Mouse (Mus musculus) skeletal muscle tissue, postnatal 0 days (tissue): ENCODE results near the gene Slc27a5. TPM values are rescaled to one million over a fixed set of nuclear protein-coding genes. Genes with fewer than 3 reads are reported as not detected.

Experiments used
- polyA plus RNA-seq: library from polyadenylated mRNA; unstranded; fragments of >200 nt; fragmentation: Nextera tagmentation; extraction: Ambion mirVana; gene quantifications from 2 replicates; pipeline ENCODE4 v1.2.1, GENCODE M21; 2015

The Slc27a5 gene
- 0.28 TPM in 1 of 2 replicates, not detected in the other for polyA plus RNA-seq

GRCm38 (mm10) chr7:12998053-12998452 lies at the start of gene Slc27a5:
Gene Slc27a5, minus strand, starts transcription at chr7:12998192.

DNA sequence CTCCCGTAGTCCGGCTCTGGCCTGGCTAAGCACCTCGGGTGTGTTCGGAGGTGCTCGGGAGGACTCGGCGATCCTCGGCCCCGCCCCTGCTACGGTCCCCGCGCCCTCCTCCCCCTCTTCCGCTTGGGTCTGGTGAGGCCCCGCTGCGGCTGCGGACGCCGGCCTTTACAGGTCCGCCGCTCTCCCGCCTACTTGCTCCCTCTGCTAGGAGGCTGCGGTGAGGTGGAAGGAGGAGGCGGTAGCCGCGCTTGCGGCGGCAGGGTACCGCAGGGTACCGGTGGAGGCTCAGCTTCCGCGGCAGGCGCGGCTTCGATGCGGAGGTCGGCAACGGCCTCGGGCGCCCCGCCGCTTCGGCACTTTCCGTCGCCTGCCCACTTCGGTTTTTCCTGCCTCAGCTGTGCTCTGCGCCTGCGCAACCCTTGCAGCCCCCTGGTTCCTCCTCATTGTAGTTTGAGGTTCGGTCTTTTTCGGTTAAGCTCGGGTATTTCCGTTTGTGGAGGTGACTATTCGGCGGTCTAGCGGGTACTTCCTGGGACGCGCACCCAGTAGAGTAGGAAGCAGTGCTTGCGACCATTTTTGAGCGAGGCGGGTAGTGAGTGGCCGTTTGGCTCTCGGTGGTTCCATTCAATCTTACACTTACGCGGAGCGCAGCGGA lies 40.0 kb upstream of the Slc27a5 start, which contains the start of gene Ube2m:
Gene Ube2m, minus strand, starts transcription at position 375 of the 655 bp plus-strand sequence.

GRCm38 (mm10) chr7:13034148-13034977 lies 36.4 kb upstream of the Slc27a5 start, which contains the start of gene Chmp2a:
Gene Chmp2a, minus strand, starts transcription at chr7:13034807.

GRCm38 (mm10) chr7:13010005-13010908 lies 12.3 kb upstream of the Slc27a5 start, which contains the start of gene Zbtb45:
Gene Zbtb45, minus strand, starts transcription at chr7:13010034.

GRCm38 (mm10) chr7:12998851-12999250 lies 859 bp upstream of the Slc27a5 start, which contains the start of gene Trim28:
Gene Trim28, plus strand, starts transcription at chr7:12999114.

DNA sequence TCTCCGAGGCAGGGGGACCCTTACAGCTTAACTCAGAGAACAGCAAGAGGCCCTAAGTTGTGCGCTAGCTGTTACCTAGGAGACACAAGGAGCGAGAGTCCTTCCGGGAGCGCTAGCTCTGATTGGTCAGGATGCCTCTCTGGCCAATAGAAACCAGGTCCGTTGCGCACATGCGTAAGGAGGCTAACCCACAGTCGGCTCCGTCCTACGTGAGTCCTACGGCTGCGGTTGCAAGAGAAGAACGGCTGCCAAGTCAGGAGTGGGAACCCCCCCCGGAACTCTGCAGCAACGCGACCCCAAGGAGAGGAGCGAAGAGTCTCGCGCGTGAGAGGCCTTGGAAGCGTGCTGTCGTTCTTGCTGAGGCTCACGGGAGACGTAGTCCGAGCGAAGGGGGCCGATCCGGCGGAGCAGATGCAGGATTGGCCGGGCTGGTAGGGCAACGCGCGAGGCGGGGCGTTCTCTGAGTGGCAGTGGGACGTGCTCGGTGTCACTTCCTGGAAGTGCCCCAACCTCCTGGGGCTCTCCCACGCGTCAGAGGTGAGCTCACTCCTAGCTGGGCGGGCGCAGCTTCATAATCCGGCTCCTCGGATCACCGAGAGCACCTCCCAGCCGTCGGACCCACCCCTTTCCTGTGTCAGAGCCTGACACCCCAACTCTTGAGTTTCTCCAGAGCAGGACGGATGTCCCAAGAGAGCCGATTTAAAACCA lies 20.2 kb downstream of the Slc27a5 start, which contains the start of gene Zfp446:
Gene Zfp446, plus strand, starts transcription at position 167 of the 708 bp plus-strand sequence.

GRCm38 (mm10) chr7:12965678-12966091 lies 32.3 kb downstream of the Slc27a5 start, which contains the start of gene Zfp324:
Gene Zfp324, plus strand, starts transcription at chr7:12965838.

Other genes starting within 250 kb of the Slc27a5 start
- gene Zscan18, start 194.6 kb downstream of the Slc27a5 start, polyA plus RNA-seq: 5.5 and 6.5 TPM in 2 replicates
- 6.8 and 7.2 TPM in 2 replicates for gene Zfp329, start 179.3 kb downstream of the Slc27a5 start, polyA plus RNA-seq
- gene Zfp110, start 163.4 kb downstream of the Slc27a5 start, polyA plus RNA-seq: 15.4 and 16.0 TPM in 2 replicates
- gene Zfp128, start 117.0 kb downstream of the Slc27a5 start, polyA plus RNA-seq: 1.4 and 1.6 TPM in 2 replicates
- 3.4 and 3.5 TPM in 2 replicates for gene Zscan22, start 100.4 kb downstream of the Slc27a5 start, polyA plus RNA-seq
- gene Rps5, start 75.9 kb downstream of the Slc27a5 start, polyA plus RNA-seq: 512 and 672 TPM in 2 replicates
- 0.15 and 1.4 TPM in 2 replicates for gene Rnf225, start 70.8 kb downstream of the Slc27a5 start, polyA plus RNA-seq
- 3.5 and 3.7 TPM in 2 replicates for gene Zfp324, start 32.4 kb downstream of the Slc27a5 start, polyA plus RNA-seq
- 2.3 and 2.8 TPM in 2 replicates for gene Zfp446, start 20.3 kb downstream of the Slc27a5 start, polyA plus RNA-seq
- gene Trim28, start 922 bp upstream of the Slc27a5 start, polyA plus RNA-seq: 76.9 and 85.0 TPM in 2 replicates
- 8.3 and 8.9 TPM in 2 replicates for gene Zbtb45, start 11.8 kb upstream of the Slc27a5 start, polyA plus RNA-seq
- gene Chmp2a, start 36.6 kb upstream of the Slc27a5 start, polyA plus RNA-seq: 150 and 176 TPM in 2 replicates
- gene Ube2m, start 40.1 kb upstream of the Slc27a5 start, polyA plus RNA-seq: 117 and 128 TPM in 2 replicates
- gene Mzf1, start 56.6 kb upstream of the Slc27a5 start, polyA plus RNA-seq: 0.94 and 0.99 TPM in 2 replicates
- not detected in 2 replicates for gene Vmn1r85, start 97.0 kb upstream of the Slc27a5 start, polyA plus RNA-seq
- gene Vmn1r86, start 121.7 kb upstream of the Slc27a5 start, polyA plus RNA-seq: not detected in 2 replicates
- gene Vmn1r87, start 142.0 kb upstream of the Slc27a5 start, polyA plus RNA-seq: not detected in 2 replicates
- gene Vmn1r88, start 161.4 kb upstream of the Slc27a5 start, polyA plus RNA-seq: not detected in 2 replicates
- not detected in 2 replicates for gene Vmn1r89, start 214.8 kb upstream of the Slc27a5 start, polyA plus RNA-seq